Mouse (Mus musculus): ENCODE measurements around the gene Rapgef4. TPM values are rescaled to one million over a fixed set of nuclear protein-coding genes. Genes with fewer than 3 reads are reported as not detected.
A peak's percentile ranks its signal among the peaks of the same experiment; 100 is the strongest.

The Rapgef4 gene
- total and polyA plus RNA-seq, 2 experiments from 2014 or later = 27.0 to 58.7 TPM

DNA sequence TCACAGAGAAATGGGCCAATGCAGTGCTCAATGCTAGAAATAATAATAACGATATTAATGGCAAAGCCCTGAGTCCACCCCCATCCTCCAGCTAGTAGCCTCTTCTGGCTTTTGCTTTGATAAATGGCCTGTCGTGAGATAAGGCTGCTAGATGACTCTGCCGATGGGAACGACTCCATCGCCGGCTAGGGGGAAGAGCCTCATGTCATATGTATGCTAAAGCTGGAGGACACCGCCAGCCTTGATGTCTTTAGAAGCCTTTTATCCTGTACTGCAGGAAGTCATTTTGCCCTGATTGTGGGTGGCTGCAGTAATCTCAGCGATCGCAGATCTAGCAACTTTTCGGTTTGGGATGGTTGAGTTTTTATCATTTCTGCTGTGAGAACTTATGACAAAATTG lies 165.0 kb downstream of the Rapgef4 start:
- no peaks in the 10 kb centered on the region for H3K36me3 ChIP-seq (ENCODE audit: insufficient read depth)
- no peaks in the 10 kb centered on the region for H3K9me3 ChIP-seq (ENCODE audit: low read length)
- 87% methylated on average over 10 of the region's 10 CpGs for WGBS
- H3K4me3 ChIP-seq (ENCODE audit: low read depth, low read length) = no peak overlapping the region
- no peak for TF ChIP-seq CTCF (IDR thresholded peaks at IDR 0.05; ENCODE audit: low read depth)
- ATAC-seq (no peak), DNase-seq (no peak)
- H3K27ac ChIP-seq (ENCODE audit: low read depth, low read length) = no peak overlapping the region
- H3K9ac ChIP-seq = no peak overlapping the region
- no peaks in the 10 kb centered on the region for H3K4me1 ChIP-seq (ENCODE audit: insufficient read depth)
- no peak overlapping the region for H3K4me2 ChIP-seq (ENCODE audit: low read depth)
- H3K27me3 ChIP-seq (ENCODE audit: insufficient read depth, low read length) = no peaks in the 10 kb centered on the region

DNA sequence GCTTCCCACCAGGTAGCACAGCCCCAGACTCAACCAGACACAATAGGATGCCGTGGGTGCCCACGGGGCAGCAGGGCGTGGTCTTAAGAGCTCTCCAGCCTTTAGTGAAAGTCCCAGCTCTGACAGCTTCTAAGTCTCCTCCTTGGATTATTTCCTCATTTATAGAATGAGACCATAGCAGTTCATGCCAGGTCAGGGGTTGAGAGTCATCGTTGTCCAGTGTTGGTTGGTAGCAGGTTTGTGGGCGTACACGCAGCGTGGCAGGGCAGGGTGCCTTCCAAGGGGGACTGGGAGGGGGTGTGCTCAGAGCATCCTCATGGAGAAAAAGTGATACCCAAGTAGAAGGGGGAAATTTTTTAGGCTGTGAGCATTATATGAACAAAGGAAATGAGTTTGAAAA lies 166.2 kb downstream of the Rapgef4 start:
- no peaks in the 10 kb centered on the region for H3K9me3 ChIP-seq (ENCODE audit: low read length)
- H3K9ac ChIP-seq = no peak overlapping the region
- TF ChIP-seq CTCF (IDR thresholded peaks at IDR 0.05; ENCODE audit: low read depth) = no peak
- no peaks in the 10 kb centered on the region for H3K4me1 ChIP-seq (ENCODE audit: insufficient read depth)
- no peak for ATAC-seq
- H3K27ac ChIP-seq (ENCODE audit: low read depth, low read length) = no peak overlapping the region
- DNase-seq = no peak
- no peaks in the 10 kb centered on the region for H3K36me3 ChIP-seq (ENCODE audit: insufficient read depth)
- no peaks in the 10 kb centered on the region for H3K27me3 ChIP-seq (ENCODE audit: insufficient read depth, low read length)
- no peak overlapping the region for H3K4me3 ChIP-seq (ENCODE audit: low read depth, low read length)
- no peak overlapping the region for H3K4me2 ChIP-seq (ENCODE audit: low read depth)
- WGBS = 89% methylated on average over 7 of the region's 7 CpGs

DNA sequence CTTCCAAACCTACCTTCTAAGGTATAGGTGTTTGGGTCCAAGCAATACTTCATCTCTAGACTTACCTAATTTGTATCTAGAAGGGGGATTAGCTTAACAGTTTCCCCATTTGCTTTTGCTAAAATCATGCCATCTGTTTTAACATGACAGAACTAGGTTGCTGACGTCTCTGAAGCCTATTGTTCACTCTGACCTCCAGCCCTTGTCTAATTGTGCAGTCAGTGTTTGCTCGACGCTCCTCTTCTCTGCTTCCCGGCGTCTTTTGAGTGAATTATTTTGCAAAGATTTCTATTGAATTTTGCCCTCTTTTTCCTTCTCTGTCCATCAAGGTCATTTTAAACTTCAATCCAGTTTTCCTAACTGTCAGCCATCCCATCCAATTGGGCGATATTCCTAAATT lies 166.7 kb downstream of the Rapgef4 start:
- Histone ChIP-seq H3K27ac (ENCODE audit: low read depth, low read length) (no peak overlapping the region), H3K9me3 (ENCODE audit: low read length) (no peaks in the 10 kb centered on the region), H3K27me3 (ENCODE audit: insufficient read depth, low read length) (no peaks in the 10 kb centered on the region), H3K36me3 (ENCODE audit: insufficient read depth) (no peaks in the 10 kb centered on the region), H3K4me2 (ENCODE audit: low read depth) (no peak overlapping the region), H3K4me3 (ENCODE audit: low read depth, low read length) (no peak overlapping the region), H3K4me1 (ENCODE audit: insufficient read depth) (no peaks in the 10 kb centered on the region), H3K9ac (no peak overlapping the region)
- WGBS = 33% methylated on average over 6 of the region's 6 CpGs
- ATAC-seq (no peak), DNase-seq (no peak)
- no peak for TF ChIP-seq CTCF (IDR thresholded peaks at IDR 0.05; ENCODE audit: low read depth)

DNA sequence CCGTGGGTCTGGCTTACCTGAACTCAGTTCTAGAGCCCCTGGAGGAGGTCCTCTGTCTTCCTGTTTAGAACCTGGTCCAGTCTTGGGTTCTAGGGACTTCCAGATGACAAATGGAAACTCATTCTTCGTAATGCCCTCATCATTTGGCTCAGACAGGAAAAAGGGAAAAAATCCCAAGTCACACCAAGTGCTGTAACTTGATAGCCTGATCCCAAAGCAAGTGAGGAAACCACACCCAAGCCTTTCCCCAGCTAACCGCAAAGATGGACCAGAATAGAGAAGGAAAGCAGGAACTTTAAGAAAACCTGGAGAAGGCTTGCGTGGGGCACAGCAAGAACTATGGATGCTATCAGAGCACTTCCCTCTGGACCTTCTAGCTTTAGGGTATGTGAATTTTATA lies 167.6 kb downstream of the Rapgef4 start:
- no peak overlapping the region for H3K9ac ChIP-seq
- H3K4me2 ChIP-seq (ENCODE audit: low read depth) = no peak overlapping the region
- no peaks in the 10 kb centered on the region for H3K36me3 ChIP-seq (ENCODE audit: insufficient read depth)
- no peak for ATAC-seq
- TF ChIP-seq CTCF (IDR thresholded peaks at IDR 0.05; ENCODE audit: low read depth) = no peak
- no peaks in the 10 kb centered on the region for H3K4me1 ChIP-seq (ENCODE audit: insufficient read depth)
- no peaks in the 10 kb centered on the region for H3K9me3 ChIP-seq (ENCODE audit: low read length)
- no peaks in the 10 kb centered on the region for H3K27me3 ChIP-seq (ENCODE audit: insufficient read depth, low read length)
- 65% methylated on average over 4 of the region's 4 CpGs for WGBS
- H3K4me3 ChIP-seq (ENCODE audit: low read depth, low read length) = no peak overlapping the region
- no peak for DNase-seq
- no peak overlapping the region for H3K27ac ChIP-seq (ENCODE audit: low read depth, low read length)

DNA sequence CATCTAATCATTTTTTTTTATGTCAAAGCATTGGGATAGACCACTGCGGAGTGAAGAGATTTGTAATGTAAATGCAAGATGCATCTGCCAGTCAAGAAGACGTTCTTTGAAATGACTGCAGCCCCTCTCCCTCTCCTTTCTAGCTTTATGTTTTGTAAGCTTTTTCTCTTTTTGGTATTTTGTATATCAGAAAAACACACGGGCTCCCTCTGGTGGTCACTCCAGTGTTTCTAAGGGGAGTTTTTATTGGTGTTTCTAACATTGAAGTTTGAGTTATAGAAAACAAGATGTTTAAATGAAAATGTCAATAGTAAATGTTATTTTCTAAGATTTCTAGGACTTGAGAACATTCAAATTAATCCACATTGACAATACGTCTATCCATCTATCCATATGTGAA lies 168.0 kb downstream of the Rapgef4 start:
- no peak for ATAC-seq
- no peak overlapping the region for H3K4me3 ChIP-seq (ENCODE audit: low read depth, low read length)
- 24% methylated on average over 4 of the region's 4 CpGs for WGBS
- no peaks in the 10 kb centered on the region for H3K27me3 ChIP-seq (ENCODE audit: insufficient read depth, low read length)
- TF ChIP-seq CTCF (IDR thresholded peaks at IDR 0.05; ENCODE audit: low read depth) = peak; percentile 70
- H3K9me3 ChIP-seq (ENCODE audit: low read length) = no peaks in the 10 kb centered on the region
- no peaks in the 10 kb centered on the region for H3K36me3 ChIP-seq (ENCODE audit: insufficient read depth)
- H3K27ac ChIP-seq (ENCODE audit: low read depth, low read length) = no peak overlapping the region
- no peaks in the 10 kb centered on the region for H3K4me1 ChIP-seq (ENCODE audit: insufficient read depth)
- H3K9ac ChIP-seq = no peak overlapping the region
- peak; percentile 86 for DNase-seq
- H3K4me2 ChIP-seq (ENCODE audit: low read depth) = no peak overlapping the region

DNA sequence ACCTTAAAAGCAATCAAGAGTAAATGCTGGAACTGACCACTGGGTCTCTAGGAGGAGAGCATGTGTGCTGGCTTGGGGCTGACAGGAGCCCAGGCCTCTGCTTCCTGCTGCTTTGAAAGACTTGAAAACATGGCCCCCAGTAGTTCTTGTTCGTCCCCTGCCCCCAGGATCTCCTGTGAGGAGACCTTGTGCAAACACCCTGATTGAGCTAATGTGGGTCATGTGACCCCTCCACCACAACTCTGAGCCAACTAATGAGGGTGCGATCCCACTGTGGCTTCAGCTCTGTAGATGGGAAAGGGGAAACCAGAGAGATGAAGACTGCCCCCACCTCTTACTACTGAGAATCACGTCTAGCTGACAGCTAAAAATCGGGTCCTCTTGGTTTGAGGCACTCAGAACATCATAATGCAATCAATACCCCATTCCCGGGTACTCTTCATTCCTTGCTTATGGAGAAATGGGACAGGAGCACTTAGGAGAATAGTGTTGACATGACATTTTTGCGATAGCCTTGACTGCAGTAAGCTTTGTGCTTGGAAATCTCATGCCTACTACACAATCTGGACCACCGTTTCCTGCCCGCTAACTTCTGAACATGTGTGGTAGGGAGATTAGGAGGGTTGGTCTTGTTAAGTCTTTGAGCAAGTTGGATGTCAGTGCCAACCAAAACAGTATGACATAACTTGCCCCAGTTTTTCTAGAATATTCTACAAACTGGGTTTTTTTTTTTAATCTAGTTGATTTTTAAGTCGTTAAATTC lies 170.9 kb downstream of the Rapgef4 start:
- WGBS = 70% methylated on average over 9 of the region's 9 CpGs
- H3K4me2 ChIP-seq (ENCODE audit: low read depth) = no peak overlapping the region
- ATAC-seq = peak; percentile 34; the same call in 1 of the 2 replicates

DNA sequence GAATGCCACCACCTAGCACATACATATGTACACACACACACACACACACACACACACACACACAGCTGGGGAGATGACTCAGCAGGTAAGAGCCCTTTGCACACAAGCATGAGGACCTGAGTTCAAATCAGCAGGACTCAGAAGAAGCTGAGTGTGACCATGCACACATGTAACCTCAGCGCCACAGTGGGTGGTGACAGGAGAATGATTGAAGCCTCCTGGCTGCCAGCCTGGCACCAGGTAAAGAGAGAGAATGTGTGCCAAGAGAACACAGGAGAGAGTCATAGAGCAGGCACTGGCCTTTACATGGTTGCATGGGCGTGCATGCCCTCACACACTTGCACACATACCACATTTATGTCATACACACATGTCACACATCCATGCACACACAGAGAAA lies 171.7 kb downstream of the Rapgef4 start:
- no peak overlapping the region for H3K9ac ChIP-seq
- H3K4me1 ChIP-seq (ENCODE audit: insufficient read depth) = no peaks in the 10 kb centered on the region
- DNase-seq (no peak), ATAC-seq (no peak)
- no peak for TF ChIP-seq CTCF (IDR thresholded peaks at IDR 0.05; ENCODE audit: low read depth)
- H3K36me3 ChIP-seq (ENCODE audit: insufficient read depth) = no peaks in the 10 kb centered on the region
- H3K4me3 ChIP-seq (ENCODE audit: low read depth, low read length) = no peak overlapping the region
- no peak overlapping the region for H3K4me2 ChIP-seq (ENCODE audit: low read depth)
- H3K27ac ChIP-seq (ENCODE audit: low read depth, low read length) = no peak overlapping the region
- H3K27me3 ChIP-seq (ENCODE audit: insufficient read depth, low read length) = no peaks in the 10 kb centered on the region
- no peaks in the 10 kb centered on the region for H3K9me3 ChIP-seq (ENCODE audit: low read length)
- 86% methylated on average over 2 of the region's 2 CpGs for WGBS

More for the DNA sequence above, 170.9 kb downstream of the Rapgef4 start:
- Histone ChIP-seq H3K4me3 (ENCODE audit: low read depth, low read length) (no peak overlapping the region), H3K9ac (no peak overlapping the region), H3K27ac (ENCODE audit: low read depth, low read length) (no peak overlapping the region), H3K36me3 (ENCODE audit: insufficient read depth) (no peaks in the 10 kb centered on the region), H3K4me1 (ENCODE audit: insufficient read depth) (no peaks in the 10 kb centered on the region), H3K9me3 (ENCODE audit: low read length) (no peaks in the 10 kb centered on the region), H3K27me3 (ENCODE audit: insufficient read depth, low read length) (no peaks in the 10 kb centered on the region)
- TF ChIP-seq CTCF (IDR thresholded peaks at IDR 0.05; ENCODE audit: low read depth) = no peak
- DNase-seq = no peak
